Mouse (Mus musculus) left cerebral cortex, adult 11 months (tissue): ENCODE measurements around the gene Olfr786.

Experiments
- DNase-seq: peaks from one replicate; pipeline ENCODE4 v3.0.0; 2022; ENCODE audit warnings: low spot score

Olfr786 gene

GRCm38 (mm10) chr10:129427006-129427405, at the start of gene Olfr786:
TSS of gene Olfr786 (plus strand) at chr10:129427306.
- DNase-seq: no peak

- no peak for DNase-seq
Observed at GRCm38 (mm10) chr10:129383783-129384182, 43.3 kb upstream of the Olfr786 start, which contains the start of gene Olfr784. TSS of gene Olfr784 (plus strand) at chr10:129384083.

GRCm38 (mm10) chr10:129400892-129401291, 26.2 kb upstream of the Olfr786 start:
- DNase-seq: no peak

GRCm38 (mm10) chr10:129405126-129405525, 22.0 kb upstream of the Olfr786 start, which contains the start of gene Olfr785:
TSS of gene Olfr785 (plus strand) at chr10:129405426.
- no peak for DNase-seq

GRCm38 (mm10) chr10:129461562-129461961, 34.5 kb downstream of the Olfr786 start, which contains the start of gene Olfr787:
TSS of gene Olfr787 (plus strand) at chr10:129461862.
- no peak for DNase-seq

- no peak for DNase-seq
Observed at GRCm38 (mm10) chr10:129470698-129471097, 43.6 kb downstream of the Olfr786 start, which contains the start of gene Olfr788. TSS of gene Olfr788 (plus strand) at chr10:129470998.

GRCm38 (mm10) chr10:129473256-129473655, 46.1 kb downstream of the Olfr786 start:
- DNase-seq: no peak

- DNase-seq: no peak
Observed at GRCm38 (mm10) chr10:129473723-129474122, 46.6 kb downstream of the Olfr786 start.

- no peak for DNase-seq
Observed at GRCm38 (mm10) chr10:129484452-129484851, 57.3 kb downstream of the Olfr786 start, which contains the start of gene Olfr789. TSS of gene Olfr789 (plus strand) at chr10:129484752.
